Mouse (Mus musculus) stomach, embryonic 16.5 days (tissue): ENCODE measurements at regions not wholly inside any gene's neighbourhood (a gene's known extent, or its start where the extent isn't known, plus 50 kb on each side); places are given as distances from the start of the nearest gene placed in this dataset.

ENCODE experiments used
- ATAC-seq: fragments of 200-750 bp; cut with Nextera tagmentation; 2 replicates; pipeline ENCODE4 v1.8.0; 2017; ENCODE audit warnings: moderate number of reproducible peaks, moderate TSS enrichment; ENCODE audit not compliant: insufficient read depth, low FRiP score
- H3K27ac ChIP-seq: fragments of 300-500 bp; sonication (generic); 2 replicates; pipeline ENCODE4 v1.5.1; 2014; ENCODE audit warnings: low read length
- H3K27me3 ChIP-seq: fragments of 300-500 bp; sonication (generic); 2 replicates; pipeline ENCODE4 v1.6.1; 2014; ENCODE audit warnings: low read length, control low read depth, mixed read lengths; ENCODE audit not compliant: control insufficient read depth, insufficient read depth
- H3K36me3 ChIP-seq: fragments of 300-500 bp; sonication (generic); 2 replicates; pipeline ENCODE4 v1.6.1; 2014; ENCODE audit warnings: low read length; ENCODE audit not compliant: control insufficient read depth, insufficient read depth
- H3K4me1 ChIP-seq: fragments of 300-500 bp; sonication (generic); 2 replicates; pipeline ENCODE4 v1.6.1; 2014; ENCODE audit warnings: low read length, control low read depth, mixed read lengths; ENCODE audit not compliant: control insufficient read depth, insufficient read depth
- H3K4me2 ChIP-seq: fragments of 300-500 bp; sonication (generic); 2 replicates; pipeline ENCODE4 v1.6.1; 2014; ENCODE audit warnings: low read depth, low read length, mixed read lengths
- H3K4me3 ChIP-seq: fragments of 300-500 bp; sonication (generic); replicated peaks from 2 replicates; pipeline ENCODE4 v1.5.1; 2014; ENCODE audit warnings: mild to moderate bottlenecking, low read length
- H3K9ac ChIP-seq: fragments of 300-500 bp; sonication (generic); 2 replicates; pipeline ENCODE4 v1.6.1; 2014; ENCODE audit warnings: low read length
- H3K9me3 ChIP-seq: fragments of 300-500 bp; sonication (generic); replicated peaks from 2 replicates; pipeline ENCODE4 v1.6.1; 2016; ENCODE audit warnings: low read length, control low read depth; ENCODE audit not compliant: control insufficient read depth
- WGBS: fragments of 180-500 bp; shearing (Covaris S2); extraction: QIAGEN DNeasy Blood & Tissue Kit; methylation state at CpG from one replicate; pipeline ENCODE4 v1.1.7; 2014; 5-methylcytosine and 5-hydroxymethylcytosine counted together

DNA sequence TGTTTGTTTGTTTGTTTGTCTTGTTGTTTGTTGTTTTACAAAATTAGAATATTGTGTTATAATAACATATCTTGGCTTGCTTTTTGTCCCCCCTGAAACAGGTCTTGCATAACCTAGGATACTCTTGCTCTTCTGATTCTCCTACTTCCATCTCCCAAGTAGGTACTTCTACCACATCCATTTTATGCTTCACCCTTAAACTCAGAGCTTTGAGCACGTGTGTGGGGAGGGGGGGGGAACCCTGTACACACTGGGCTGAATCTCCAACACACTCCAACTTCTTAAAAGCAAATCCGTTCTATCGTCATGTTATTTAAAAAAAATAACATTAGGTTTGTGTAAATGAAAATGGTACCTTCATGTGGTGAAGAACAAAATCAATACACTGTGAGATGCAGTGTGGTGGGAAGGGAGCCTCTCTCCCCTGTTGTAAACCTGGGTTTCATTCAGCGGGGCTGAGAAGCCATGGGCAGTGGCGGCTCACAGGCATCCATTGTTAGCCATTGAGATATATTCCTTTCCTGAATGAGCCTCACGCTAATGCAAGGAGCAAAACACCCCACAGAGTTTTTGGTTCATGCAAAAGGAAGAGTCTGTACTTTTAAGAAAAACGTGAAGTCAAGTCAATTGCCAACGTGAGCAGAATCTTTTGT lies 93.6 kb upstream of the Efna5 start:
- no peak overlapping the region for H3K9ac ChIP-seq
- no peaks in the 10 kb centered on the region for H3K9me3 ChIP-seq
- ATAC-seq = no peak
- H3K4me2 ChIP-seq = no peak overlapping the region
- no peaks in the 10 kb centered on the region for H3K36me3 ChIP-seq
- no peaks in the 10 kb centered on the region for H3K27me3 ChIP-seq
- no peak overlapping the region for H3K4me3 ChIP-seq
- 81% methylated on average over 8 of the region's 8 CpGs for WGBS
- no peak overlapping the region for H3K27ac ChIP-seq
- H3K4me1 ChIP-seq = no peaks in the 10 kb centered on the region

DNA sequence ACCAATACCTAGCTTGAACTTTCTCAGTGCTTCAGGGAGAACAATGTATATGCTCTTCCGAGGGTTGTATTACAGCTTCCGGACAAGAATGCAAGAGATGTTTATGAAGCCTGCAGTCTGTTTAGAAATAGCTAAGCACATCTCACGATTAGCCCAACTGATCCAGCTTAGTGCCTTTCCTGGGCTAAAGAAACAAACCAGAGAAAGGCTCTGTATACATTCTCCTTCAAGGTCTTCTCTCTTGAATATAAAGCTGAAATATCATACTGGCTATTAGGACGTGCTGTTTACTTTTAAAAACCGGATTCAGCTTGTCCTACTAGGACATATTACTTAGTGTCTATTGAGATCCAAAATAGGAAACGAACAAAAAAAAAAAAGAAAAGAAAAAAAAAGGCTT lies 87.9 kb upstream of the Efna5 start:
- 33% methylated on average over 6 of the region's 6 CpGs for WGBS

DNA sequence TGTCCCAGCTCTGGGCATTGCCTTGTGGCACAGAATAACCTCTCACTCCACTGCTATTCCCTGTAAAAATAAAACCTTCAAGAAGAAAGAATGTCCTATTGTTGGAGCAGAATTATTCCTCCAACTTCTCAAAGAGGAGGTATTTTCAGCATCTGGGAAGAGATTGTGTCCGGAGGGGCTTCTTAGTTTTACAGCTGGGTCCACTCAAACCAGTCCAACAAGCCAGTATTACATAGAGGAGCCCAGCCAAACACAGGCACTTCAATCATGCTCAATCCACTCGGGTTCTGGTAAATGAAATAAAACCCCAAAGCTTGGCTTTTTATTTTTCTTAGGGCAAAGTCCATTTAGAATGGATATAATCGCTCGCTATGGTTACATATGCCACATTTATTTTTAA lies 82.7 kb upstream of the Efna5 start:
- Histone ChIP-seq H3K4me3 (no peak overlapping the region), H3K9ac (no peak overlapping the region), H3K9me3 (no peaks in the 10 kb centered on the region), H3K4me1 (peaks cover 4% of the 10 kb centered on the region), H3K27me3 (no peaks in the 10 kb centered on the region), H3K4me2 (no peak overlapping the region), H3K36me3 (no peaks in the 10 kb centered on the region), H3K27ac (no peak overlapping the region)
- no peak for ATAC-seq
- WGBS = 50% methylated on average over 4 of the region's 4 CpGs

More for the DNA sequence above, 87.9 kb upstream of the Efna5 start:
- H3K27ac ChIP-seq = peak overlapping the region; percentile 35; the same call in 1 of the 2 replicates
- H3K4me1 ChIP-seq = no peaks in the 10 kb centered on the region; the same call in 1 of the 2 replicates
- no peaks in the 10 kb centered on the region for H3K36me3 ChIP-seq
- no peak overlapping the region for H3K4me2 ChIP-seq
- no peak overlapping the region for H3K9ac ChIP-seq
- H3K9me3 ChIP-seq = no peaks in the 10 kb centered on the region
- H3K27me3 ChIP-seq = no peaks in the 10 kb centered on the region
- peak; percentile 50; the same call in 1 of the 2 replicates for ATAC-seq
- no peak overlapping the region for H3K4me3 ChIP-seq

DNA sequence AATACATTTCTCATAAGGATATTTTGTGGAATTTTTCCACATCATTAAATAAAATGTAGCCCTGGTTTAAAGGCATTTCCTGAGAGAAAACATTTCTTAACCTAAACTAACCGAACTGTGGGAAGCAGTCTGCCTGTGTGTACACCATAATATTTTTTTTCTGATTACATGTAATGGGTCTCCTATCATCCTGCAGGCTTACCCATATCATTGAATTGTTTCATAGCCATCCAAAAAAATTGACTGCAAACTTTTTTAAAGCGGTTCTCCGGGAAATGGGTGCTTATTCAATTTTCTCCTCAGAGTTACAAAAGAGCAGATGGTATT lies 81.1 kb upstream of the Efna5 start:
- no peak overlapping the region for H3K4me2 ChIP-seq
- peaks cover 4% of the 10 kb centered on the region for H3K4me1 ChIP-seq
- 65% methylated on average over 3 of the region's 3 CpGs for WGBS
- no peaks in the 10 kb centered on the region for H3K36me3 ChIP-seq
- no peaks in the 10 kb centered on the region for H3K9me3 ChIP-seq
- ATAC-seq = no peak
- no peak overlapping the region for H3K9ac ChIP-seq
- no peak overlapping the region for H3K4me3 ChIP-seq
- H3K27me3 ChIP-seq = no peaks in the 10 kb centered on the region
- no peak overlapping the region for H3K27ac ChIP-seq

DNA sequence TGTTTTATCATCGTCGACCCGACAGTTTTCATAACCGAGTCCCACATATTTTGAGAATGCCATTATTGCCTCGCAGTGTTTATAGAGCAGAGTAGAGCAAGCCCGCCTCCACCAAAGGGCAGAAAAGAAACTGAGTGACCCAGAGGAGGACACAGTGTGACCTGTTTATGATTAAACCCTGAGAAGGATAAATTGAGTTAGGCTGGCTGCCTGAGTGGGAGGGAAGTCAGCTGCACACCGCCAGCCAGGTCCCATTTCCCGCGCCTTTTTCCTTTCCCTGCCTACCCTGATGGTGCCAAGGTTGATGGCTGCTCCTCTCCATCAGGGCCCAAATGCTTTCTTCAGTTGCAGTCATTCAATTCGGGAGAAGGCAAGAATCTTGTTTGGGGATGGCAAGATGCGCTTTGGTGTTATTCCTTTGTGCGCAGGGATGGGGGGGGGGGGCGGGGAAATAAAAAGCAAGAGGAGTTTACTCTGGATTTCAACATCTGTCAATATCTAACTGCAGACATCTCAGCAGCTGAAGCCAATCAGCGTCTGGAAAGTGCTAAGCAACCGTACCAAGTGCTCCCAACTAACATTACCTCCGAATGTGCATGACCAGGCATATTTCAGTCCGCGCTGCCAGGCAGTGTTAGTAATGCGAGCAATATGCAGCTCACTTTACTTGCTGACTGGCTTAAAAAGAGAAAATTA lies 80.6 kb upstream of the Efna5 start:
- Histone ChIP-seq H3K9ac (no peak overlapping the region), H3K4me1 (peaks cover 4% of the 10 kb centered on the region), H3K27me3 (no peaks in the 10 kb centered on the region), H3K4me3 (no peak overlapping the region), H3K4me2 (peak overlapping the region; percentile 25), H3K9me3 (no peaks in the 10 kb centered on the region), H3K36me3 (no peaks in the 10 kb centered on the region), H3K27ac (no peak overlapping the region)
- WGBS = 47% methylated on average over 19 of the region's 19 CpGs
- no peak for ATAC-seq

DNA sequence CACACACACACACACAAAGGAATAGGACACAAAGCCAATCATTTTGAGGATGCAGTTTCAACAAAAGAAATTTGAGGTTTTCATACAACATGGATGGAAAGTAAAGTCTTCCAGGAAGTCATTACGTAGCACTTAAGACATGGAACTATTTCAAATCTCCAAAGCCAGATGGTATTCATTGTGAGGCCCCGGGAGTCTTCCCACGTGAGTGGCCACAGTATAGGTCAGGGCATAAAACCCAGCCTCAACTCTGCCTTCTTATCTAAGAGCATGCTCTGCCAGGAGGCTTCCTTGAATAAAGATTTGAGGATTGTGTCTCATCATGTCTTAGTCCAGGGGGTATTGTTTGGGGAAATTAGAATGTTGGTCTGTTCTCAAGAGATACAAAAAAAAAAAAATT lies 78.0 kb upstream of the Efna5 start:
- no peaks in the 10 kb centered on the region for H3K27me3 ChIP-seq
- no peaks in the 10 kb centered on the region for H3K9me3 ChIP-seq
- no peaks in the 10 kb centered on the region for H3K36me3 ChIP-seq
- no peak overlapping the region for H3K4me3 ChIP-seq
- H3K27ac ChIP-seq = no peak overlapping the region
- H3K9ac ChIP-seq = no peak overlapping the region
- H3K4me1 ChIP-seq = peaks cover 4% of the 10 kb centered on the region; the same call in 1 of the 2 replicates
- WGBS = 59% methylated on average over 3 of the region's 3 CpGs
- no peak overlapping the region for H3K4me2 ChIP-seq
- no peak for ATAC-seq

DNA sequence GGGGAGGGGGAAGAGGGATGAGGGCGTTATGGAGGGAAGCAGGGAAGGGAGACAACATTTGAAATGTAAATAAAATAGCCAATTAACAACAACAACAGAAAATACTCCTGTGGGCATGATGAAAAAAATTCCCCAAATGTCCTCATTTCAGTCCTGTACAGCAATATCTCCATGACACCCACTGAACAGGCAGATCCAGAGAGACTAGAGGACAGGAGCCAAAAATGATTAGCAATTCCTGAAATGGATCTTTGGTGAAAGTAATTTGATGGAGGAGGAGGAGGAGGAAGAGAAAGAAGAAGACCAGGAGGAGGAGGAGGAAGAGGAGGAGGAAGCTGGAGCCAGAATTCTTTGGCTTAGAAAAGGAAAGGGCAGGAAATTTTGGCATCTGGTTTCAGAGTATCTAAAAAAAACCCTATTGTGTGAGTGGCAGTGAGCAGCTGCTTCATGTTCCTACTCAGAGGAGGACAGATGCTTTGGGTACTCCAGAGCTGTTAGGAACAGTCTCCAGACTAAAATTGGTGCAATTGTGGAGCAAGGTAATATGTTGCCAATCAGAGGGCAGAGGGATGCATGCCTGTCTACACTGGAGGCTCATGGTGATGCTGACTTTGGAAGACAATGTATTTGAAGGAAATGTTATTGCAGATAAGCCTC lies 66.5 kb upstream of the Efna5 start:
- Histone ChIP-seq H3K4me1 (no peaks in the 10 kb centered on the region), H3K4me3 (no peak overlapping the region), H3K9me3 (no peaks in the 10 kb centered on the region), H3K9ac (no peak overlapping the region), H3K27me3 (no peaks in the 10 kb centered on the region), H3K27ac (no peak overlapping the region), H3K4me2 (no peak overlapping the region), H3K36me3 (no peaks in the 10 kb centered on the region)
- 79% methylated on average over 1 of the region's 1 CpGs for WGBS
- no peak for ATAC-seq

DNA sequence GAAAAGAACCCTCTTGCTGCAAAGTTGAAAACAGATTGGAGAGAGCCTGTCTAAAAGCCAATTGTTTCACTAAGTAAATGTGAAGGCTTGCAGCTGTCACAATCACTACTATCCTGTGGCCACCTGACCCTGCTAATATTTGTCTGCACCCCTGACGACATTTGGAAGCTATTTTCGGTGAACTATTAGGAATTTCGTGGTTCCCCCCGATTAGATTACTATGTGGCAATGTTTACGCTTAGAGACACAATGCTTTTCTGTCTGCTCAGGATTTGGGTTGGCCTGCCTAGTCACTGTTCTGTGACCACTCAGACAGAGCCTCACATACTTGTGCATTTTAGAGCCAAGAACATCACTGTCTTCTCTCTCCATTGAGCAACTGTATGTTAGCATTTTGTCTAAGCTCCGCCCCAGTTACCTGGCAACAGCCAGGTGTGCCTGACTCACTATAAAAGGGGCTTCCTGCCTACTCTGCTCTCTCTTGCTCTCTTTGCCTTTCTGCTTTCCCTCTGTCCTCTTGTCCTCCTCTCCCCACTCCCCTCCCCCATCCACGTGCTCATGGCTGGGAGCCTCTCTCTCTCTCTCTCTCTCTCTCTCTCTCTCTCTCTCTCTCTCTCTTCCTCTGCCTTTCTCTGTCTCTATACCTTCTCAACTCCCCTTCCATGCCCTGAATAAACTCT lies 59.6 kb upstream of the Efna5 start:
- Histone ChIP-seq H3K4me2 (peak overlapping the region; percentile 22; the same call in 1 of the 2 replicates), H3K4me3 (peak overlapping the region; percentile 5; the same call in 1 of the 2 replicates), H3K4me1 (peaks cover 9% of the 10 kb centered on the region; the same call in 1 of the 2 replicates), H3K9me3 (no peaks in the 10 kb centered on the region), H3K9ac (no peak overlapping the region), H3K27me3 (no peaks in the 10 kb centered on the region), H3K36me3 (no peaks in the 10 kb centered on the region), H3K27ac (no peak overlapping the region)
- 0 out of 2 replicates have a peak, but pooled peaks have one; percentile 25 for ATAC-seq
- WGBS = 22% methylated on average over 7 of the region's 7 CpGs
